Mouse (Mus musculus): Measurements from ENCODE around the gene Prrc2b.

- no peak for TF ChIP-seq CTCF (IDR thresholded peaks at IDR 0.05; ENCODE audit: low read depth)
- peak; percentile 69 for TF ChIP-seq EP300 (optimal IDR thresholded peaks at IDR 0.05)
Measured at GRCm38 (mm10) chr2:32137667-32138266, 13.1 kb upstream of the Prrc2b start.

Data from stomach, postnatal 0 days (tissue).